Comparison of ENCODE assay signal across 24 mouse cellular contexts in the genomic region with DNA sequence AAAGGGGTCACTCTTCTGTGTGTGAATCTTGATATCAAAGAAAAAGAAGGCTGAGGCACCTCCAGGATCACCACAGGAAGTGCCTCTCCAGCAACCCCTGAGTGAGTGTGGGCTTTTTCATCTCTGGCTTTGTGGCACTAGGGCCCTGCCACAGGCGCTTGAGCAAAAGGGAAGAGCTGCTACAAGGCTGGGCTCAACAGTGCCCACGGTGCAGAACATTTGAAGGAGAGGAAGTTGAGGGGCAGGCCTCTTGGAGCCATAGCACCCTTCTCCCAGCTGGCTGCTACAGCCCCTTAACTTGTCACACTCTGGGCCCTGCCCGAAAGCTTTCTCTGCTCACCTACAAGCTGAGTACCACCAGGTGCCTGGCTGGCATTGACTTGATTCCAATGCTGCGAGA. TPM values are rescaled to one million over a fixed set of nuclear protein-coding genes. Genes with fewer than 3 reads are reported as not detected.
A peak's percentile ranks its signal among the peaks of the same experiment; 100 is the strongest.
DNase-seq lines count a peak whose midpoint lies in the region; ATAC-seq and TF ChIP-seq lines count a peak whose summit lies in the region.
"Had no signal": no experiment of that assay in that cellular context is flagged by ENCODE, and none has a peak within 500 bp of the region (broad histone marks: within the 10 kb centered on the region; RNA-seq: fewer than 3 reads in every experiment).

No protein-coding gene starts in this region.

- no peak overlapping the region for H3K4me3 ChIP-seq in MEL (ENCODE audit: control insufficient read depth in 1 of 2, insufficient read depth in 1 of 2, low read depth in 2 of 2, low read length in 2 of 2)
- H3K4me3 ChIP-seq in hindbrain, embryonic 13.5 days = no peak overlapping the region
- H3K4me3 ChIP-seq: heart, embryonic 15.5 days; left cerebral cortex, adult 2 months; limb, embryonic 13.5 days; lung, embryonic 15.5 days had no signal

- ATAC-seq in common myeloid progenitor, adult 5-6 weeks (replicated peaks; ENCODE audit: low read depth, poor library complexity, severe bottlenecking) = peak; percentile 49
- peak; percentile 51 for ATAC-seq in megakaryocyte progenitor cell, adult 5-6 weeks (replicated peaks; ENCODE audit: poor library complexity)
- no peak for ATAC-seq in hindbrain, embryonic 13.5 days (ENCODE audit: low FRiP score)
- ATAC-seq: forebrain, embryonic 16.5 days; intestine, postnatal 0 days; Patski had no signal

- peaks cover 0 to 10% of the 10 kb centered on the region in 2 experiments; a peak in 2 of 4 replicates for H3K36me3 ChIP-seq in MEL (ENCODE audit: control insufficient read depth in 1 of 2, insufficient read depth in 2 of 2, low read length in 2 of 2)
- H3K36me3 ChIP-seq in hindbrain, embryonic 13.5 days = no peaks in the 10 kb centered on the region
- H3K36me3 ChIP-seq: G1E; heart, embryonic 15.5 days; limb, embryonic 13.5 days; lung, embryonic 15.5 days had no signal

- peaks cover 2% of the 10 kb centered on the region in 2 experiments; a peak in 2 of 4 replicates for H3K27me3 ChIP-seq in MEL (ENCODE audit: control insufficient read depth in 1 of 2, insufficient read depth in 2 of 2, low read length in 2 of 2)
- H3K27me3 ChIP-seq in hindbrain, embryonic 13.5 days = 0 out of 2 replicates have a peak, but pooled peaks cover 2% of the 10 kb centered on the region
- H3K27me3 ChIP-seq: heart, embryonic 15.5 days; limb, embryonic 13.5 days; lung, embryonic 15.5 days; Patski had no signal

- H3K79me2 ChIP-seq in MEL (ENCODE audit: control insufficient read depth, insufficient read depth, low read length, poor library complexity) = no peaks in the 10 kb centered on the region

- TF ChIP-seq POLR2A in MEL (IDR thresholded peaks at IDR 0.05; ENCODE audit: control insufficient read depth in 1 of 2, insufficient read depth in 1 of 2, low read depth in 1 of 2, low read length in 2 of 2, poor library complexity in 1 of 2) = no peak

- TF ChIP-seq RAD21 in MEL (IDR thresholded peaks at IDR 0.05; ENCODE audit: low read depth, low read length) = no peak

- H3K9ac ChIP-seq in MEL (ENCODE audit: control insufficient read depth, low read depth, low read length, poor library complexity, severe bottlenecking) = no peak overlapping the region
- H3K9ac ChIP-seq in hindbrain, embryonic 13.5 days = no peak overlapping the region
- H3K9ac ChIP-seq: heart, embryonic 15.5 days; hindbrain, embryonic 14.5 days; limb, embryonic 13.5 days; lung, embryonic 15.5 days had no signal

- no peak overlapping the region for H3K4me2 ChIP-seq in hindbrain, embryonic 13.5 days
- H3K4me2 ChIP-seq: heart, embryonic 15.5 days; hindbrain, embryonic 14.5 days; limb, embryonic 13.5 days; liver, embryonic 11.5 days; lung, embryonic 15.5 days had no signal

- no peak for TF ChIP-seq EP300 in MEL (IDR thresholded peaks at IDR 0.05; ENCODE audit: low read depth in 1 of 2, low read length in 2 of 2)

- peak; percentile 23 for DNase-seq in MEL (ENCODE audit: low read depth, low spot score)
- DNase-seq in thymus, postnatal 25 days = peak; percentile 42
- no peak for DNase-seq in right cerebral cortex, postnatal 25 days
- DNase-seq in cerebellum, adult 8-10 months = no peak
- DNase-seq: adrenal gland, postnatal 14 days; cerebellum, adult 18-20 months; cerebellum, postnatal 25 days; kidney, postnatal 14 days; midbrain, embryonic 14.5 days; spleen, adult 18-20 months had no signal

- H3K9me3 ChIP-seq in MEL (replicated peaks; ENCODE audit: insufficient read depth, low read length) = no peaks in the 10 kb centered on the region
- H3K9me3 ChIP-seq in hindbrain, embryonic 13.5 days = no peaks in the 10 kb centered on the region
- H3K9me3 ChIP-seq: G1E; heart, embryonic 15.5 days; limb, embryonic 13.5 days; lung, embryonic 15.5 days had no signal

- WGBS in hindbrain, embryonic 13.5 days = 82% methylated on average over 4 of the region's 4 CpGs

- no peak overlapping the region for H3K27ac ChIP-seq in MEL (ENCODE audit: control insufficient read depth, low read depth, low read length)
- no peak overlapping the region for H3K27ac ChIP-seq in hindbrain, embryonic 13.5 days
- H3K27ac ChIP-seq: heart, embryonic 15.5 days; hindbrain, embryonic 14.5 days; left cerebral cortex, adult 2 months; limb, embryonic 13.5 days; lung, embryonic 15.5 days; stomach, postnatal 0 days had no signal

- TF ChIP-seq CTCF in MEL (IDR thresholded peaks at IDR 0.05 in 2 of 3, conservative IDR thresholded peaks at IDR 0.05 in 1 of 3; ENCODE audit: control insufficient read depth in 1 of 3, insufficient read depth in 1 of 3, low read depth in 2 of 3, low read length in 3 of 3, poor library complexity in 1 of 3, severe bottlenecking in 1 of 3) = no peak

- H3K4me1 ChIP-seq in MEL (ENCODE audit: control insufficient read depth in 1 of 2, insufficient read depth in 2 of 2, low read length in 2 of 2) = peaks cover 10 to 25% of the 10 kb centered on the region in 2 experiments
- peaks cover 8% of the 10 kb centered on the region; the same call in 1 of the 2 replicates for H3K4me1 ChIP-seq in hindbrain, embryonic 13.5 days (replicated peaks)

TF ChIP-seq in MEL, 35 proteins besides CTCF, POLR2A, EP300 and RAD21:
- TF ChIP-seq SMC3 (IDR thresholded peaks at IDR 0.05; ENCODE audit: low read depth, low read length) (no peak), TCF12 (IDR thresholded peaks at IDR 0.05; ENCODE audit: low read depth, low read length) (no peak), RCOR1 (IDR thresholded peaks at IDR 0.05; ENCODE audit: low read depth, low read length) (no peak), ZNF384 (IDR thresholded peaks at IDR 0.05; ENCODE audit: low read depth, low read length) (no peak), USF2 (IDR thresholded peaks at IDR 0.05; ENCODE audit: borderline replicate concordance in 1 of 2, insufficient read depth in 1 of 2, low read depth in 1 of 2, low read length in 2 of 2) (no peak), UBTF (IDR thresholded peaks at IDR 0.05; ENCODE audit: borderline replicate concordance, insufficient read depth, low read depth, low read length) (no peak), ELF1 (IDR thresholded peaks at IDR 0.05; ENCODE audit: low read depth, low read length) (no peak), ZKSCAN1 (IDR thresholded peaks at IDR 0.05; ENCODE audit: low read depth, low read length) (no peak), CHD2 (IDR thresholded peaks at IDR 0.05; ENCODE audit: low read length) (no peak), BHLHE40 (IDR thresholded peaks at IDR 0.05; ENCODE audit: borderline replicate concordance, low read depth, low read length) (no peak)

RNA-seq across cellular contexts. Expression of a gene that starts 16.4 kb away (rescaled TPM):
- 1.8 and 2.3 TPM in 2 replicates for total RNA-seq in MEL (2012; rRNA removed)
- 1 to 10 TPM in 1 of 2 experiments, not detected in 1; 8.7 TPM for polyA plus RNA-seq in MEL (2012; ENCODE audit: insufficient read depth in 1 of 2, insufficient read length in 2 of 2, low read depth in 1 of 2, low replicate concordance in 2 of 2, missing spikeins in 1 of 2)
- total RNA-seq in common myeloid progenitor, adult 5-6 weeks (2017) = 1.8 and 3.7 TPM in 2 replicates
- 1.2 and 1.3 TPM in 2 replicates for total RNA-seq in megakaryocyte progenitor cell, adult 5-6 weeks (2015)
- 0.41 and 0.92 TPM in 2 replicates for total RNA-seq in megakaryocyte progenitor cell, adult 5-6 weeks (2017)
- 11.9 and 12.2 TPM in 2 replicates for polyA plus RNA-seq in hindbrain, embryonic 13.5 days (2015; fragmentation: Nextera tagmentation; extraction: Ambion mirVana)
- polyA plus RNA-seq: G1E had no signal

RNA-seq across cellular contexts. Expression of a gene that starts 56.7 kb away (rescaled TPM):
- total RNA-seq in MEL (2012; rRNA removed) = 7.3 and 7.6 TPM in 2 replicates
- 10 to 100 TPM in 1 of 2 experiments, not detected in 1; 40.5 TPM for polyA plus RNA-seq in MEL (2012; ENCODE audit: insufficient read depth in 1 of 2, insufficient read length in 2 of 2, low read depth in 1 of 2, low replicate concordance in 2 of 2, missing spikeins in 1 of 2)
- 7.4 and 12.9 TPM in 2 replicates for total RNA-seq in common myeloid progenitor, adult 5-6 weeks (2017)
- total RNA-seq in megakaryocyte progenitor cell, adult 5-6 weeks (2015) = 36.5 and 37.1 TPM in 2 replicates
- total RNA-seq in megakaryocyte progenitor cell, adult 5-6 weeks (2017) = 7.3 and 8.1 TPM in 2 replicates
- 3.1 and 3.4 TPM in 2 replicates for polyA plus RNA-seq in hindbrain, embryonic 13.5 days (2015; fragmentation: Nextera tagmentation; extraction: Ambion mirVana)

Comparison
In these comparisons a context has a peak if more than half of its experiments do, and no peak if none do; other contexts are left out.
1. DNase-seq: peak in MEL (single experiment) and thymus, postnatal 25 days (single experiment); none in right cerebral cortex, postnatal 25 days (single experiment) and cerebellum, adult 8-10 months (single experiment).